Mouse (Mus musculus) right cerebral cortex, adult 18-20 months (tissue): ENCODE data around the gene Per1.
A peak's percentile ranks its signal among the peaks of the same experiment; 100 is the strongest.
"Not testable (repeated sequence)": the region's sequence is repeated elsewhere in the genome, so short reads cannot be mapped to it uniquely, and the experiment has no call there.

Experiments
- DNase-seq: peaks from one replicate; pipeline ENCODE4 v3.0.0; 2022; ENCODE audit warnings: mixed read lengths

Gene Per1

GRCm38 (mm10) chr11:69081613-69082012 lies 13.4 kb upstream of the Per1 start:
- no peak for DNase-seq

- DNase-seq = no peak
These were observed 9.4 kb upstream of the Per1 start for GRCm38 (mm10) chr11:69085608-69086007.

GRCm38 (mm10) chr11:69086390-69086789 lies 8.6 kb upstream of the Per1 start:
- DNase-seq = peak; percentile 80

- peak; percentile 73 for DNase-seq
These were observed 7.9 kb upstream of the Per1 start for GRCm38 (mm10) chr11:69087082-69087481.

- no peak for DNase-seq
These were observed 7.4 kb upstream of the Per1 start for GRCm38 (mm10) chr11:69087597-69087996.

- peak; percentile 94 for DNase-seq
These were observed 6.7 kb upstream of the Per1 start, which contains the start of gene Vamp2 for GRCm38 (mm10) chr11:69088103-69088855. TSS of gene Vamp2 (plus strand) at chr11:69088490.

- peak; percentile 17 for DNase-seq
These were observed 6.0 kb upstream of the Per1 start for GRCm38 (mm10) chr11:69088856-69089615.

- DNase-seq = peak; percentile 6
These were observed 5.3 kb upstream of the Per1 start for GRCm38 (mm10) chr11:69089616-69090290.

GRCm38 (mm10) chr11:69090367-69090766 lies 4.7 kb upstream of the Per1 start:
- no peak for DNase-seq

GRCm38 (mm10) chr11:69091566-69092385 lies 3.2 kb upstream of the Per1 start:
- DNase-seq = no peak

- DNase-seq = peak; percentile 78
These were observed 2.6 kb upstream of the Per1 start for GRCm38 (mm10) chr11:69092386-69092751.

GRCm38 (mm10) chr11:69092871-69093270 lies 2.1 kb upstream of the Per1 start:
- DNase-seq = no peak

- DNase-seq = not testable (repeated sequence)
These were observed 1.2 kb upstream of the Per1 start for GRCm38 (mm10) chr11:69093856-69094255.

GRCm38 (mm10) chr11:69095511-69096231 lies 654 bp downstream of the Per1 start:
- DNase-seq = no peak

- no peak for DNase-seq
These were observed 1.5 kb downstream of the Per1 start for GRCm38 (mm10) chr11:69096360-69096986.

- DNase-seq = peak; percentile 99
These were observed 2.2 kb downstream of the Per1 start for GRCm38 (mm10) chr11:69096987-69097900.

GRCm38 (mm10) chr11:69098039-69098761 lies 3.2 kb downstream of the Per1 start:
- peak; percentile 62 for DNase-seq

GRCm38 (mm10) chr11:69098762-69099091 lies 3.7 kb downstream of the Per1 start:
- peak; percentile 98 for DNase-seq

GRCm38 (mm10) chr11:69099177-69099914 lies 4.3 kb downstream of the Per1 start:
- DNase-seq = peak; percentile 65
